Mouse (Mus musculus) fibroblast of lung, adult 2 months (primary cell): ENCODE data around the gene 1110051M20Rik.

Experiments used
- DNase-seq: peaks from one replicate; pipeline ENCODE4 v3.0.0-alpha.2; 2011; ENCODE audit warnings: low read depth

The 1110051M20Rik gene

GRCm38 (mm10) chr2:91348936-91349335 is 95.6 kb downstream of the 1110051M20Rik start:
- no peak for DNase-seq

DNA sequence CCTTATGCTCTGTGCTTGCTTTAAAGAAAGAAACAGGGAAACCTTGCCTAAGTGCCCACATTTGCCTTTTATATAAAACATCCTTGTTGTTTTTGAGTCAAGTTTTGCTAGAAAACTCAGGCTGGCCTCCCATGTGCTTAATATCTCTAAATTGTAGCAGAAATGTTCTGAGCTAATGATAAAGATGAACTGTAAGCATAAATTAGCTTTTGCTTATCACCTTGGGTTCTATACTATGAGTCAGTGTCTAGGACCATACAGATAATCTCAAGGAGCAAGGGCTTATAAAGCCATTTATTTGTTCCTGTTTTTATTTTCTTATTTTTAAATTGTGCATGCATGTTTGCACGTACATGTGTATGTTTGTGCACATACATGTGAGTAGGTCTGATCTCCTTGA is 98.9 kb downstream of the 1110051M20Rik start:
- no peak for DNase-seq

DNA sequence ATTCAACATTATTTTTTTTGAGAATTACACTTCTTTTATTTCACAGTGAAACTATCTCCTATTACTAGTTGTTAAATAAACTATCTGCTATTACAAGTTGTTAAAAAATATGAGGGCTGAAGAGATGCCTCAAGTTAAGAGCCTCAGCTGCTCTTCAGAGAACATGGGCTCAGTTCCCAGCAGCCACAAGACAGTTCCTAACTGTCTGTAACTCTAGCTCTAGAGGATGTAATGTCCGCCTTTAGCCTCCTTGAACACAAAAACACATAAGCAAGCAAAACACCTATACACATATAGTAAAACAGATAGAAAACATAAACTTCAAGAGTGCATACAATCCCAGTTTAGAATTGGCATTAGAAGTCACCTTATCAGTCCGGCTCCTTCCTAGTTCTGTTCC is 104.9 kb downstream of the 1110051M20Rik start:
- DNase-seq, result no peak

DNA sequence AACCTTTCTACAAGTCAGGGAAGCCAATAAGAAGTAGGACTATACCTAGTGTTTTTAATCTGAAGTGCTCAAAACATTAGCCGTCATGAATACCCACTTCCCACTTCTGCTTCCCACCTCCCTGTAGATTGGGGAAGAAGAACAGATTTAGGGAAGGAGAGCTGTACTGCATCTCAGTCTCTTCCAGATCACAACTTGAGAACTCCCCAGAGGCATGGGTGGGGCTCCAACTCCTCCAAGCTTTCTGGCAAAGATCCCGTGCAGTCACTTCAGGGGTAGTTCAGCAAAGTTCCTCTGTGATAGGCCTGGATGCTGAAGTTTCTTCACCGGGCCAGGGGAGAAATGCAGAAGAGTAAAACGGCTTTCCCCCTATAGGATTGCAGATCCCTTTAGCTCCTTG is 109.4 kb downstream of the 1110051M20Rik start:
- no peak for DNase-seq

- DNase-seq, result no peak
Observed at GRCm38 (mm10) chr2:91331051-91331843, 113.3 kb downstream of the 1110051M20Rik start.

- no peak for DNase-seq
Observed at GRCm38 (mm10) chr2:91329996-91330738, 114.3 kb downstream of the 1110051M20Rik start.

DNA sequence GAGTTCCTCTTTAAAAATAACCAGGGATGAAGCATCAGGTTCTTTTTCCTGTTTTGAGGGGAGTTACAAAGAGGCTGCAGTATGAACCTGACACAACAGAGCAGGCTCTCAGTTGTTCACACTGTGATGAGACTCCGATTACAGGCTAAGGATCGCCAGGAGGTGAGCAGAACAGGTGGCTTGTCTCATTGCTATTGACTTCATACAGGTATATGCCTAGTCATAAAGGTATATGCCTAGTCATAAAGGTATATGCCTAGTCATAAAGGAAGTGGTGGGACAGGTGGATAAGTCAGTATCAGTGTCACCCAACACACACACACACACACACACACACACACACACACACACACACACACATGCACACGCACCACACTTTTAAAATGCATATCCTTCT is 115.8 kb downstream of the 1110051M20Rik start:
- no peak for DNase-seq

DNA sequence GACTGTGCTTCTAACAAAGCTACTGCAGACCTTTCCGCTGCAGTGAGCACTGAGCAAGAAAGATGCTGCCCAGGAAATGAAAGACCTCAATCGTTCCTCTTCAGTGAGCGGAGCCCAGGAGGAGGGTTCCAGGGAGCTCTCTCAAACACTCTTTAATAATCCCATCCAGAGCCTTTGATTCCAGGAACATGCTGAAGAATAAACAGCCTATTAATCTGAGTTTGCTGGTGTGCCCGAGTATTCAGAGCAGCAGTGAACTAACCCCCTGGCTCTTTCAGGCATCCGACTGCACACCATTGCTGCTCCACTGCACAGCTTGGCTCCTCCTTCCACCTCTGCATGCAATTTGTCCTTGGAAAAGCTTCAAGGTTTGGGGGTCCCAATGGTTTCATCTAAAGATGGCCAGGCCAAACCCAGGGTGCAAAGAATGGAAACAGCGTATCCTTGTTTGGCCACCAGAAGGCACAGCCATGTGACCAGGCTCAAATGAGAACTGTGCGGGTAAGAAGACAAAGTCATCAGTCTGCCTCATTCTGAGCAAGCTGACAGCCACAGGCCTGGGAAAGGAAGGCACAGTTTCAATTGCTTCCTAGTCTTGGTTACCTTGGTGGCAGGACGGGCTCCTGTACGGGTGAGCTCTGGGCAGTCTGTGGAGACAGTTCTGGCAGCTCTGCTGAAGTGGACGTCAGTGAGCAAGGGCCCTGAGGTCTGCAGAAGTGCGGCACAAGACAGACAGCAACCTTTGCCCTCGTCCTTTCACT is 116.4 kb downstream of the 1110051M20Rik start:
- no peak for DNase-seq

GRCm38 (mm10) chr2:91326746-91327350 is 117.7 kb downstream of the 1110051M20Rik start:
- no peak for DNase-seq

DNA sequence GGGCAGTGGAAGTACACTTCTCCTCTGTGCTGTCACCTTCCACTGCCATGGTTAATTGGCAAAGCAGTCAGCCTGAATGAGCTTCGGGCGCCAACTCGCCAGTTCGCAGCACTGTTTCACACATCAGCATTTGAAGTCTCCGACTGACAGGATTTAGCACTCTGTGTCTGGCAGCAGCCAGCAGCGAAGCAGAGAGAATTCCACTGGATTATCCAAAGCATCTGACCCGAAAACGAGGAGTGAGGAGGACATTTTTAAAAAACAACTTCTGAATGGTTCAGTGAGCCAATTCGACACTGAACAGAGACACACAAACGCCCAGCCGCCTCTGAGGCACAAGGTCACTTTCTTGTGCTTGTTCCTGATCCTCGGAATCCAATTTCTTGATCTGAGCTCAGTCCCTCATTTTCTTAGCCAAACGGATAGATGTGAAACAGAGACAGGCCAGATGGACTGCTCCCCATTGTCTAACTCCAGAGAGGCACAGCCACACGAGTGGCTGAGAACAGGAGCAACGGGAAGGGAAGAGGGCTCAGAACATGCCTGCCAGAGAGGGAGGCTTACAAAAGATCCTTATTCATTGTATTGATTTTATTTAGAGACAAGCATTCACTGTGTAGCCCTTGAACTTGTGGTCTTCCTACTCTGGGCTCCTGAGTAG is 119.6 kb downstream of the 1110051M20Rik start:
- DNase-seq, result no peak

- DNase-seq, result no peak
Observed at GRCm38 (mm10) chr2:91324346-91324745, 120.2 kb downstream of the 1110051M20Rik start.

- DNase-seq, result no peak
Observed at GRCm38 (mm10) chr2:91322490-91322889, 122.0 kb downstream of the 1110051M20Rik start.

- no peak for DNase-seq
Observed at GRCm38 (mm10) chr2:91321923-91322322, 122.6 kb downstream of the 1110051M20Rik start.

DNA sequence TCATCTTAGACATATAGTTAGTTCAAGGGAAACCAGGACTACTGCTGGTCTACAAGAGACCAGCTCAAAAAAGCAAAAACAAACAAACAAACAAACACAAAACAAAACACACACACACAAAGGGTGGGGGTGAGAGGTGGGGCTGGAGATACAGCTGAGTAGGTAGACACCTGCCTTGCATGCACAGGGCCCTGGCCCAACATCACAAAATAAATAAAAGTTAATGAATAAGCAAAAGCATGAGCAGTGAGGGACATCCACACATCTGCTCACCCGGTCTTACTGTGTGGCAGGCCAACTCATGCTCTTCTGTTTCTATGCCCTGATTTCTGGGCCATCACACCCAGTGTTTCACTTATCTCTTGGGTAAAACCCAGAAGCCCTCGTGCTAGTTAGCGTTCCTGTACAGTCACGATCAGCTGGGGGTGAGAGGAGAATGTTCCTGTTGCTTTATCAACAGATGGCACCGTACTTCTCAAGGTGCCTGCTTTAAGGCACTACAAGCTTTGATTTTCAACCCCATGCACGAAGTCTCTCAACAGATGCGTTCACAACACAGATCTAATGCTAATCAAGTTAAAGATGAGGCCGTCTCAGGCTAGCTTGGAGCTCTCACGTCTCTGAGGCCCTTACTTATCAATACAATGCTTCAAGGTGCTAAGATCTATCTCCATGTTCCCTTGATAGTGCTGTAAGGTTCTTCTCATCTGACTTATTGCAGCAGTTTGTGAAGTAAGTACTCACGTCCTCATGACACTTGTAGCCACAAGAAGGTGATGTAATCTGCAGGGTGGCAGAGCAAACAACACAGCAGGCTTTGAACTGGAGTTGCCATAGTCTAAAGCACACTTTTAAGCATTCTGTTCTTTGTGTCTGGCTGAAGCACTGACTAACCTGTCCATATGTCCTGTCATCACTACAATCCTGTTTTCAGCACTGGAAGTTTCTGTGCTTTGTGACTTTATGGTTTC is 123.7 kb downstream of the 1110051M20Rik start:
- no peak for DNase-seq

DNA sequence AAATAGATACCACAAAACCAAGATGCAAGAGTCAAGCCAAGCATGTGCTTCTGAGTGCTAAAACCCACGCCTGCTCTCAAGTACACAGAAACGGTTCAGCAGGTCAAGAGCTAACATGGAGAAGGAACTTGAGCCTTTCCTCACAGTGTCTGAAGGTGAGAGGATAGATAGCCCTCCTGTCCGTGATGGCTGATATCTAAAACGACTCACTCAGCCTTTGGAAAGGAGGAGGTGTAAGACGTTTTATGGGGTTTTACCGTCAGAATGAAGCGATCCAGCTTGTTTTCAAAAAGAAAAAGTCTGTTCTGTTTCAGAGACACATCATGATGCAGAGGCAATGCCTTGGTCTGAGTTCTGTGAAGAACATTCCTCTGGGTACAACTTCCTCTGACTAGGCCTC is 130.3 kb downstream of the 1110051M20Rik start:
- DNase-seq, result no peak

GRCm38 (mm10) chr2:91312578-91313311 is 131.8 kb downstream of the 1110051M20Rik start:
- DNase-seq, result no peak

GRCm38 (mm10) chr2:91309546-91309945 is 135.0 kb downstream of the 1110051M20Rik start:
- no peak for DNase-seq

GRCm38 (mm10) chr2:91308680-91309079 is 135.8 kb downstream of the 1110051M20Rik start:
- DNase-seq, result no peak

GRCm38 (mm10) chr2:91306589-91306988 is 137.9 kb downstream of the 1110051M20Rik start:
- DNase-seq, result no peak

GRCm38 (mm10) chr2:91305926-91306325 is 138.6 kb downstream of the 1110051M20Rik start:
- DNase-seq, result no peak
